Mouse (Mus musculus): ENCODE data around the gene Slc35c1.

- TF ChIP-seq CTCF (IDR thresholded peaks at IDR 0.05; ENCODE audit: extremely low read depth, insufficient read depth, insufficient read length, insufficient replicate concordance) (no peak), POLR2A (IDR thresholded peaks at IDR 0.05; ENCODE audit: low read depth, low read length) (no peak)
These were observed 4.4 kb upstream of the Slc35c1 start for GRCm38 (mm10) chr2:92464690-92465089.
